Mouse (Mus musculus): ENCODE results near the gene Hist2h4.
"Not testable (repeated sequence)": the region's sequence is repeated elsewhere in the genome, so short reads cannot be mapped to it uniquely, and the experiment has no call there.

Hist2h4 gene

DNA sequence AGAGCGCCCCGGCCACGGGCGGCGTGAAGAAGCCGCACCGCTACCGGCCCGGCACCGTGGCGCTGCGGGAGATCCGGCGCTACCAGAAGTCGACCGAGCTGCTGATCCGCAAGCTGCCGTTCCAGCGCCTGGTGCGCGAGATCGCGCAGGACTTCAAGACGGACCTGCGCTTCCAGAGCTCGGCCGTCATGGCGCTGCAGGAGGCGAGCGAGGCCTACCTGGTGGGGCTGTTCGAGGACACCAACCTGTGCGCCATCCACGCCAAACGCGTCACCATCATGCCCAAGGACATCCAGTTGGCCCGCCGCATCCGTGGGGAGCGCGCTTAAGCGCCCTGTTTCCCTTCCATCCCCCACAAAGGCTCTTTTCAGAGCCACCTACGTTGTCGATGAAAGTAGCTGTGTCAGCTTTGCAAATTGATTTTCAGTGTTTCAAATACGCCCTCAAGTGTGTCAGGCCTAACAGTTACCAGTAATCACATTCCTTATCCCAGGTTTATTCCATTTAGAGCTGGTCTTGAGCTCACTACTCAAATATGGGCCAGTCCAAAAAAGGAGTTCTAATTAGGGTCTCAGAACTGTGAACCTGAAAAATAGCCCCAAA lies 5.8 kb upstream of the Hist2h4 start:
- peak in 1 of 2 experiments; percentile 15 for DNase-seq

DNA sequence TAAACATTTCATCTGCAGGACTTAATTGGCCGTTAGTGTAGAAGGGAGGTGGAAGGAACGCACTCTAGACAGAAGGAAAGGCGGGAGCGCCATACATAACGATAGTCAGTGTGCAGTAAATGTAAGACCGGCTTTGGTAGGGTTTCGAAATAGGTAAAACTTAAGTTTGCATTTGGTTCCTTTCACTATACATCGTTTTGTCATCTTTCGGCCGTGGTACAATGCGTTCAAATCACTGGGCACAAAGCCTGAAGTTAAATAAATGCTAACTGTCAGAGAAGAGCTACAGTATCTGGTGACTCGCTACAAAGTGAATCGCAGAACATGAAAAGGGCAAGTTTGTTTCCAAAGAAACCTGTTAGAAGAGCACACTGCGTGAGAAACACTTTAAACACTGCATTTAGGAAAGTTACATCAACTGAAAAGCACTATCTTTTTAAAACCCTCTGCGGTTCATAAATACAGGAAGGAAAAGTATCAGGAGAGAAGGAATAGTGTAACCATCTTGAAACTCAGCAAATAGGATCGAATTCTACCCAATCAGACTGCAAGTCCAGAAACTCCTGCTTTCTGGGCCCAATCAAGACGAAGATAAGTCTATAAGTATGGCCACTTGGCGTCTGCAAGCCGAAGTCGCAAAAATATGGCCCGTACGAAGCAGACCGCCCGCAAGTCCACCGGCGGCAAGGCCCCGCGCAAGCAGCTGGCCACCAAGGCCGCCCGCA lies 5.1 kb upstream of the Hist2h4 start, which contains the start of gene Hist2h3b:
Gene Hist2h3b (plus strand): TSS at position 604 of the 725 bp plus-strand sequence.
- peak; percentile 79 to 87 for DNase-seq

DNA sequence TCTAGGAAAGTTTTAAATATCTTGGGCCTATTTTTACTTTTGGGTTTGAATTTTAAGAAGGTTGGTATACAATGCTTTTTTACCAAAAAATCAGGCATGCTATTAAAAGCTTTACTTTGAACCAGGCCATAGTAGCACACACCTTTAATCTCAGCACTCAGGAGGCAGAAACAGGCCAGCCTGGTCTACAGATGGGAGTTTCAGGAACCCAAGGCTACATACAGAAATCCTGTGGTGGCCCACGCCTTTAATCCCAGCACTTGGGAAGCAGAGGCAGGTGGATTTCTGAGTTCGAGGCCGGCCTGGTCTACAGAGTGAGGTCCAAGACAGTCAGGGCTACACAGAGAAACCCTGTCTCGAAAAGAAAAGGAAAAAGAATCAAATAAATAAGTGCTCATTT lies 4.4 kb upstream of the Hist2h4 start:
- no peak for DNase-seq

DNA sequence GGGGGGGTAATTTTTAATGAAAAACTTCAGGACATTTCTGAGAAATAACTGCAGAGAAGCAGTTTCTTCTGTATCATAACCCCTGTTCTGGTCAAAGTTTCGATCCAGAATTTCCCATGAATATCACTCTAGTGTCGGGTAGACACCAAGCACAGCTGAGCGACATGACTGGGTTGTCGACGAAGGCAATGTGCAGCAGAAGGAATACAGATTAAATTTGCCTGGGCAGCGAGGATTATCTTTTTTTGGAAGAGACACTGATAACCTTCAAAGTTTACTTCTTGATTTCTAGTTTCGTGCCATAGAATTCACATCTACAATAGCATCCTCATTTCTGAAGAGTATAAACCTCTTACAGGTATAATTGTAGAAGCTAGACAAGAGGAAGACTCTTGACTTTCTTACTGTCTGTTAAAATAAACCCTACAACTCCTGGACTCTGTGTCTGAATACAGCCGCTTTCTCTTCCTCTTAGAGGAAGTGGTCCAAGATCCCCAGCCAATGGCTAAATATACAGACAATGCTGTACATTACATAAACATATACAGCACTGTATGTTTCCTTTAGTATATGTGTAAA lies 3.1 kb upstream of the Hist2h4 start:
- no peak for DNase-seq

DNA sequence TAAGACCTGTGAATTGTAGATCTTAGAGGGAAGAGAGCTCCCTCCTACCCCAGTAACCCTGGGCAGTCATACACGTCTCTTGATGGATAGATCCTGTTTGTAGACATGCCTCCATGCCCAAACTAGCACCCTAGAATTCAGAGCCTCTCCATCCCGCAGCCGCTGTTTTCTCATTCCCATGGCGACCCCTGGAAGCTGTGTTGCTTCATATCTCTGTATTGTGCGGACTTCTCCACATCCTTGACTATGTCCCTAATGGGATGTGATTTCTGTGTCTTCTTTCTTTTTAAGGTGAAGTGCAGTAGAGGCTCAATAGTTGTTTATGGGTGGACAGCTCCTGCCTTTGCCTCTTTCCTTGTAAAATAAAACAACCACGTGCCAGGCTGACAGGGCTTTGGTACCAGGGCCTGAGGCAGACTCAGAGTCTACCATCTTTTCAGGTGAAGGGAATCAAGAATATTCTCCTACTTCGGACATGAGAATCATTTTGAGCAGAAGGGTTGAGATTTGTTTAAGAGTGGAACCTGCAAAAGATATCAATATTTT lies 1.4 kb upstream of the Hist2h4 start:
- DNase-seq: no peak

DNA sequence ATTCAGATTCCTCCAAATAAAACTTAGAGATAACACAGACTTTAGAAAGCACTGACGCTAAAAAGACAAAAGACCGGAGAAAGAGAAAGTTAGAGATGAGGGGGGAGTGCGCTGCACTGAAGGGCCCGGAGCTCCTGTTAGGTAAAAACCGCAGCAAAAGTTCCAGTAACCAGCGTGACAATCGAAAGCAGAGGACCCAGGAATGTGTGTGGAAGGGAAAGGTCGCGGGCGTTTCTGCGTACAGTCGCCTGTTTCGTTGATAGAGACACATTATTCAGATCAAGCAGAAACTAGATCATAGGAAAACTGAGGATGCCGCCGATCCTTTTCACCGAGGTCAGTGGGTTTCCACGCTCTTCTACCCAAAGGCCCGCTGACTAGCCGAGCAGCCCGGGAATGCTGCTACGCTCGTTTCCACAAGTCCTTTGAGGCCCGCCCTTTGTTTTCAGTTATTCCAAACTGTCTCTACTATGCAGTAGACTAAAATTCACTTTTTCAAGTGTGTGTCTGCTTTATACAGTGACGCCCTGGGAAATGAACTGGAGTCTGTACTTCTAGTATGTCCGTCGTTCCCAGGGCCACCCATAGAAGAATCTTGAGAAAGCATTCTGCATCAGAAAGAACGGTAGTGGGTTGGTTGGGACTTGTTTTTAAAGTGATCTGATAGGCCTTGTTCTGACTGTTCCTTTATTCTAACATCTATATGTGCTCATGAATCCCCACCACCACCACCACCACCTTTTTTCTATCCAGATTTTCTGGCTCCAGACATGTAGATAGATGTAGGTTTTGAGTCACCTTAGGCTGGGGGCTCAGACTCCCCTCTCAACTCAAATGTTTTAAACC lies 670 bp upstream of the Hist2h4 start:
- peak; percentile 46 to 68 for DNase-seq

DNA sequence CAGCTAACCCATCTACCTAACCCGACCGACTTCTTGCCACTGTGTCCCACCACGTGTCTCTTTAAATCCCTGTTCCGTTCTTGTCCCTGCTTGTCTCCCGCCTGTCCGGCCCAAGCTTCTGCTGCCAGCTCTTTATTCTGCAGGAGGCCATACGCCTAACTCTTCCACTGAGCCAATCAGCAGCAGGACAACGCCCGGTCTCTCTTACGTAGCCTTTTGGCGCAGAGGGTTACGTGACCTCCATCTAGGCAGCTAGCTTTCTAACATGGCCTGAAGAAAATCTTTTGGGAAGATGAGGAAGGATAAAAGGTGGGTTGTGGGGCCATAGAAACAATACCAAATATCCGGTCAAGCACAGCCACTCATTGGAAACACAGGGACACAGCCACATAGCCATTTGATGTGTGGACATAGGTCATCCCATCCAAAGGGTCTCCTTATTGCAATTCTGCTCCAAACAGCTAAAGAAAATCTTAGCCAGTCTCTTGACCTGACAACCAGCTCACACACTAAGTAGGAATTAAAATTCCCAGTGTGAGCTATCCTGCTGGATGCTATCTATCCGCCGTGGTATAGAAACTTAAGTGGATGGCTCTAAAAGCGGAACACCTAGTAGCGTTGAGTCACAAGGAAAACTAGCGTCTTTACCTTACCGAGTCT lies 765 bp downstream of the Hist2h4 start:
- peak; percentile 84 to 89 for DNase-seq

DNA sequence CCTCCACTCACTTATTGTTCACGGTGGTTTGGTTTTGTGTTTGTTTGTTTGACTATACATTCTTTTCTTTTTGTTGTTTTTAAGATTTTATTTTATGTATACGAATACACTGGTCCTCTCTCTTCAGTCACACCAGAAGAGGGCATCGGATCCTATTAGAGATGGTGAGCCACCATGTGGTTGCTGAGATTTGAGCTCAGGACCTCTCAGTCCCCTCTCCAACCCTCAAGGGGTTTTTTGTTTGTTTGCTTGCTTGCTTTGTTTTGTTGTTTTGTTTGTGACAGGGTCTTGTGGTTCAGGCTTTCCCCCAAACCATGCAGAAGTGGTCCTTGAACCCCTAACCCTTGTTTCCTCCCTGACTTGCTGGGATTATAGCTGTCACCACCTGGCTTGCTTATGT lies 1.5 kb downstream of the Hist2h4 start:
- no peak for DNase-seq

DNA sequence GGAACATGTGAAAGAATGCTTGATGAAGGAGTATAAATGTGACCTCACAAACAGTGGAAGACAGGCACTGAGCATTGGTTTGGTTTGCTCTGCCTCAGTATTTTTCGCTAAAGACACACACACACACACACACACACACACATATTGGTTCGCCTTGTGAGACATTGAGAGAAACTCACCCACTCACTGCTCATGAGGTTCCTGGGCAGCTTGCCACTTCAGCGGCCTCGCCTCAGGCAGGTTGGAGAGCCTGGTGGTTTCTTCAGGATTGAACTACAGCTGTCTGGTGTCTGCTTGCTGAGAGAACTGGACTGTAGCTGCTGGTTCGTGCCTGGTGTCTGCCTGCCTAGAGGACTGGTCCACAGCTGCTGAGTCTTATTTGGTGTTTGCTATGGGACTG lies 2.9 kb downstream of the Hist2h4 start:
- no peak for DNase-seq

DNA sequence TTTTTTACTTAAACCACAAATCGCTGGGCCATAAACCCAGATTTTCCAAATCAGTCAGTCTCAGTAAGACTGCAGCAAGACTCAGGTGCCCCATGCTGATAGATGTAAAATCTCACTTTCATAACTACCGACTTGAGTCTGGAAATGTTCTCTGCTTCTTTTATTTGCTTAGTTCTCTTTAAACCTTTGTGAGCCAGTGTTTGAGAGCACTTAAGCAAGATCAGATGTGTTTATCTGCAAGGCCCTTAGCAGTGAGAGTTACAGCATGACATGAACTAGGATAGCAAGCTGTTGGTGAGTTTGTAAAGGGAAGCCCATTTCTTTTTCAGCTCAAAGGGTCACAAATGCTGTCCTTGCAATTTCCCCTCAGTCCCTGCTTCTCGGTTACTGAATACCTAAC lies 5.9 kb downstream of the Hist2h4 start:
- no peak for DNase-seq

DNA sequence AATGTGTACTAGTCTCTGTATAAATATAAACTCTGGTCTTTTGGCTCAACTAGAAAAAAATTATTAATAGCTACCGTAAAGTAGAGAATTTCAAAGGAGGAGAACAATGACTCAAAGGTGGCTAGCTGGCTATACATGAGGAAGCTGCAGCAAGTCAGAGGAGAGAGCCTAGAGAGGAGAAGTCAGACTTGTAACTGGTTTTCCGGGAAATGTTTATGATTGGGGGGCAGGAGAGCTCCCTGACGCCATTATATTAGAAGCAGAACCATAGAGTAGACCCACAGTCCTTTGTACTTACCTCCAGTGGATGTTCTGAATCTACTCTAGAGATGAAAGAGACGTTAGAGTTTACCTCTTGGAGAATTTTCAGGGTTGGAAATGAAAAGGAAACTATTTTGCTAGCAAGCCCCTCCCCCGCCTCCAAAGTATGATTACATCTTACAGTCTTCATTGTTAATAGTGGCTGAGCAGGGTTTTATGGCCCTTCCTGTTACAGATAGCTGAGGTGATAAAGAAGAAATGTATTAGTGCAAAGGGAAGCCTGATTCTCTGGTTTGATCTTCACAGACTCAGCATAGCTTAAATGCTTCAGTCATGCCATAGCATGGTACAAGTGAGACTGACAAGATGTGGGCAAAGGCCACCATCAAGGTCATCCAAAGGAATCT lies 7.1 kb downstream of the Hist2h4 start:
- no peak for DNase-seq

DNA sequence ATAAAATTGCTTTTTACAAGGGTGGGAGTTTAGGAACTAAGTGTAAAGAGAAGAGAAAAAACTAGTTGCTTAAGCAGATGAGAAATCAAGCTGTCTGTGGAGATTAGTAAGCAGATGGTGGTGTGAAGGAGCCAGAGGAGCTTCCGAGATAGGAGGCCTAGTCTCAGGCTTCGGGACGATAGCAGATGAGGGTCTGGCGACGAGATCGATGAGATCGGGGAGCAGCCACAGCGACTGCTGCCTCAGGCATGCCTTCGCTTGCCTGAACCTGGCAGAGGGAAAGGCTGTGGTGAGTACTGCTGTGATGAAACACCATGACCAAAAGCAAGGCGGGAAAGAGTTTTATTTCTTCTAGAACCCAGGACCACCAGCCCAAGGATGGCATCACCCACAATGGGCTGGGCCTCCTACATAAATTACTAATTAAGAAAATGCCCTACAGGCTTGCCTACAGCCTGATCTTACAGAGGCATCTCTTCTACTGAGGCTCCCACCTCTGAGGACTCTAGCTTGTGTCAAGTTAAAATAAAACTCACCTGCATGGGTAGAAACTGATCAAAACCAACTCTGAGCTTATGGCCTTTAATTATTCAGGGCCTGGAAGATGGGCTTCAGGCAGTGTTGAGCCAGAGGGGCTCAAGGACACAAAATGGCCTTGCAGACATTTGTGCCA lies 8.3 kb downstream of the Hist2h4 start:
- DNase-seq: no peak

DNA sequence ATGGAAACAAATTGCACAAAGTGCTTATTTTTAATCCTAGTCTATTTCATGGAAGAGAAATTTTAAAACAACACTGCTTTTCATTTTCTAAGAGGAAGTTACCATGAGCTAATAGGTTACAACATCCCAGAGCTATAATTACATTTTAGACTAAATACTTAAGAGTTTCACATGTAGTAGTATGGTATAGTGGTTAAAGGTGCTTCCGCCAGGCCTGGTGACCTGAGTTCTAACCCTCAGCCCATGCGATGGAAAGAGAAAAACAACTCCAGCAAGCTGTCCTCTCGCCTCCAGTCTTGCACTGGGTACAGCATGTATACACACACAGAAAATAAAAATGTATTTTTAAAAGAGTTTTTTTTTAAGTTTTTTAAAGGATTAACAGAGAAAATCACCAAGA lies 11.3 kb downstream of the Hist2h4 start:
- DNase-seq: no peak

DNA sequence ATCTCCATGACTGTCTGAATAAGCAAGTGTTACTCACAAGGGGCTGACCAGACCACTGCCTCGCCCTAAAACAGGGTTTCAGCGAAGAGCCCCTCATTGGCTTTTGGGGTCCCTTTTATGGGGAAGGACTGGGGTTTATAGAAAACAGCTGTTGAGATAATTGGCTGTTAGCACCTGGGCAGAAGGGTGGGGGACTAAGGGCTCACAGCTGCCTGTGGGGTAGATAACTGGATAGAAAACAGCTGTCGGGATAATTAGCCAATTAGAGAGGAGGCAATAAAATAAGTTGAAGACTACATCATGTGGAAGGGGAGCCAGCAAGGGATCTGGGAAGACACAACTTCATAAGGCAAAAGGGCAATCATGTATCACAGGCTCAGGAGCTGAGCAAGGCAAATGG lies 12.2 kb downstream of the Hist2h4 start:
- DNase-seq: no peak

DNA sequence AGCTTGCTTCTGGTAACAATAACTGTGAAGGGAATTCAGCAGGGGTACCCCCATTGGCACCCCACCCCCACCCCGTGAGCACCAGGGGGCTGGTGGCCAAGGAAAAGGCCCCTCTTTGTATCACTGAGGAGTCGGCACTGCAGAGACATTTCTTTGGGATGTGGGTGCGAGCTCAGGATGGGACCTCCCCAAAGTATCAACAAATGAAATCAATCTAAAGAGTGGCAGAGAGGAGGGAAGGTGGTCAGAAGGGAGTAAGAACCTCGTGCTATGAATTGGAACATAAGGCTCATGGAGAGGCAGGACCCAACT lies 14.1 kb downstream of the Hist2h4 start:
- DNase-seq: no peak

DNA sequence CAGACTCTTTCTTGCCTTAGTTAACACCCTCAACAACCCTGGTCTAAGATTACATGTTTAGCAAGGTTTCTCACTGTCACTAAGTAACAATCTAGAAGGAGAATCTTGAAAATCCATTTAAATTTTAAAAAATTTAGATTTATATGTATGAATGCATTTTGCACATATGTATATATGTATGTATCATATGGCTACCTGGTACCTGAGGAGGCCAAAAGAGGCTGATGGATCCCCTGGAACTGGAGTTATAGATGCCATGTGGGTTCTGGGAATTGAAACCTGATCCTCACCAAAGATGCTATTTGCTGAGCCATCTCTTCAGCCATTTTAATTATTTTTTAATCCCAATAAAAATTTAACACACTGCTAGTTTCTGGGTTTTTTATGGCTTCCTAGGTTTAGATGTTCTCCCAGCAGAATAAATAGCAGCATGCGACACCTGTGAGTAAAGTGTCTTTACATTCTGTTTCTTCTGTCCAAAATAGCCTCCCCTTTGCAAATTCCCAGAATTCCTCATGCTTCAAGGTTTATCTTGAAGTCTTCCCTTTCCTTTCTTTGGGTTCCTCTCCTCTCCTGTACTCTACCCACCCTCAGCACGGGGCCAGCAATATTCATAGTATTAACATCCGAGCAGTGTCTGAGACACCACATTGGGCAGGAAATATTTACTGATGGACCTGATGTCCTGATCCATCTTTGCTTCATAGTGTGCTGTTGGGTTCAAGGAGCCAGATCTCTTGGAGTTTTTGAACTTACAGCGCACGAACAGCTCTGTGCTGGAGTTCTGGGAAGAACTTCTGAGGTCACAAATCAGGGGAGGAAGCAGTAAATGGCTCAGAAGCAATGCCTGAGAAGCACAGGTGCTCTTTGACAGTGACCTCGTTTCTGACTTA lies 14.7 kb downstream of the Hist2h4 start:
- no peak for DNase-seq

DNA sequence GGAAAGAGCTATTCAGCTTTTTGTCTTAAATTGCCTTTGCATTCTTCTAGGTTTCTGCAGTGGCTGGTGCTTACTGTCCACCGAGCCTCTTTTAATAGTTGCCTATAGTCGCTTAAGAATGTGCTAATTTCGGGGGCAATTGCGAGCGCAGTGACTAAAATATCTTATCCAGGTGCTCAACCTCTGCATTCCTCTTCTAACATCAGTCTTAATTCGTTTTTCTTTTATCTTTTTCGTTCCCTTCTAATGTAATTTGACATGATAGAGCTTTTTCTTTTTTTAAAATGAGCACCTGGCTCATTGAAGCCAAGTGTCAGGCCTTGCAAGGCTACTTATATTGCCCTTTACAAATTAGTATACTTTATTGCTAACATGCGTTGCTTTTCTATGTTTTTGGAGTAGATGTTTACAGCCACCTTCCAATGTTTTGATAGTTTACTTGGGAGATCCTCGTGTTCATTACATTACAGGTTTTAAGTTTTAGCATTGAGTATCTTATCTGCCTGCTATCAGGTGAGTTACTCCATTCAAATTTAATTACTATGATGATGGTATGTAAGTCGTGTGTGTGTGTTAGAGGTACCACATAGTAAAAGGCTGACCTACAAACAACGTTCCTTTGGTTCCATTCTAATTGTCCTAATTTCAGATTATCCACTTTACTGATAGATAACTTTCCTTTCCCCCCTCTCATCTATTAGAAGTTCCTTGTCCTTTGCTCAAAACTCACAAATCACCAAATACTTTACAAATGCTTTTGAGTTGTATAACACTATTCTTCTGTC lies 15.6 kb downstream of the Hist2h4 start:
- DNase-seq: no peak

DNA sequence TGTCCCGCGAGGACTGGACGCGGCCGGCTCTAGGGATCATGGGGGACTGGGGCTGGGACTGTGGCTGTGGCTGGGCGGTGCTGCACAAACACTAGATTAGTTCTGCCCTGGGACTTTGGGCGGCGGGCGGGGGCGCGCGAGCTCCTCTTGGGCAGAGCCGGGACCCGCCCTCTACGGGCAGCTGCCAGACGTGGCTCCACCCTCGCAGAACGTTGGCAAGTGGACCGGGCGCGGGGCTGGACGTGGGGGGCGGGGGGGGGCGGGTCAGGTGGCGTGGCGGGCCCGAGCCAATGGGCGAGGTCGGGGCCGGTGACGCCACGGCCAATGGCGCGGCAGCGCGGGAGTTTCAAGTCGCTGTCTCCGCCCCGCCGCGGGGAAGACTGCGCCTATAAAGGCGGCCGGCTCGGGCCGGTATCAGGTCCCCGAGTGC lies 16.7 kb downstream of the Hist2h4 start, which contains the start of gene Hist2h3c1:
Gene Hist2h3c1 (plus strand): TSS at position 259 of the 430 bp plus-strand sequence.
- DNase-seq: not testable (repeated sequence)

DNA sequence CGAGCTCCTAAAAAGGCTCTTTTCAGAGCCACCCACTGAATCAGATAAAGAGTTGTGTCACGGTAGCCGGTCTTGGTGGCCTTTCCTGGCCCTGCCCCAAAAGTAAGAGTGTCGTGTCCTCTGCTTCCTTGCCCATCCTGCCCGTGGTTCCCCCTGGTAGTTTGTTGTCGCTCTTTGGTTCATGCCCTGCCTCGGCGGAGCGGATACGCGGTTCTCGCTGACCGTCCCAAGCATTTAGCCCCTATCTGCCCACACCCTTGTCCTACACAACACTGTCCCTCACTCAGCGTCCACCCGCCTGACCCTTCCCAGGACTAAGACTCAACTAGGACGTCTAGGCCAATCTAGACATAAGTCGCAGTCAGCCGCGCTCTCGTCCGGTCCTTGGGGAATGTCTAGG lies 17.1 kb downstream of the Hist2h4 start:
- not testable (repeated sequence) for DNase-seq
